Comparison of ENCODE assay signal across 29 mouse cellular contexts in the genomic region with DNA sequence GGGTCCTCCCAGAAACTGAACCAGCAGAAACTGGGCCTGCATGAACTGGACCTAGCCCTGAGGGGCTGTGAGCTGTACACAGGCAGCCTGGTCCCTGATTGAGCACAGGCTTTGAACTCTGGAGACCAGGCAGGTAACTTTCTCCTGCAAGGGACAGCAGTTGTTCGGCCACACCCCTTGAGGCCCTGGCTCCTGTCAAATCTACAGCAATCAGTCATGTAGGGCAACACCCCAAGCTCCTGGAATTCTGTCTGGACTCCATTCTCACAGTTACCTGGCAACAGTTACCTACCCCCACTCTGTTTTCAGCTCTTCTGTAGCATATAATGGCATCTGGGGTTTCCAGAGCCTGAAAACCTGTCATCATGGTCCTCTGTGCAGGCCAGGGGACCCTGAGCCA. TPM values are rescaled to one million over a fixed set of nuclear protein-coding genes. Genes with fewer than 3 reads are reported as not detected.
DNase-seq lines count a peak whose midpoint lies in the region; ATAC-seq and TF ChIP-seq lines count a peak whose summit lies in the region.
"Had no signal": no experiment of that assay in that cellular context is flagged by ENCODE, and none has a peak within 500 bp of the region (broad histone marks: within the 10 kb centered on the region; RNA-seq: fewer than 3 reads in every experiment).

No protein-coding gene starts in this region.

- peak; percentile 55; the same call in 1 of the 2 replicates for ATAC-seq in intestine, embryonic 14.5 days (replicated peaks; ENCODE audit: low FRiP score, low TSS enrichment, low read depth)
- ATAC-seq in intestine, postnatal 0 days: no peak
- ATAC-seq in stomach, embryonic 15.5 days (ENCODE audit: insufficient read depth, low FRiP score, low read depth): peak; percentile 63; the same call in 1 of the 2 replicates
- no peak for ATAC-seq in frontal cortex, adult (ENCODE audit: low TSS enrichment)
- no peak for ATAC-seq in liver, postnatal 0 days
- ATAC-seq: CD4-positive, CD25-positive, alpha-beta regulatory T cell, adult 4 months; forebrain, embryonic 14.5 days; forebrain, embryonic 16.5 days; Patski had no signal

- no peak overlapping the region for H3K4me2 ChIP-seq in intestine, embryonic 14.5 days (ENCODE audit: low read length)
- H3K4me2 ChIP-seq in intestine, postnatal 0 days (replicated peaks; ENCODE audit: low read depth): no peak overlapping the region
- no peak overlapping the region for H3K4me2 ChIP-seq in stomach, embryonic 15.5 days
- H3K4me2 ChIP-seq in liver, postnatal 0 days (ENCODE audit: low read depth, low read length): no peak overlapping the region
- H3K4me2 ChIP-seq: embryonic facial prominence, embryonic 13.5 days; embryonic facial prominence, embryonic 15.5 days; forebrain, embryonic 12.5 days had no signal

- 82% methylated on average over 1 of the region's 1 CpGs for WGBS in intestine, embryonic 14.5 days
- WGBS in intestine, postnatal 0 days: 58% methylated on average over 1 of the region's 1 CpGs
- WGBS in stomach, embryonic 15.5 days: 62% methylated on average over 1 of the region's 1 CpGs
- WGBS in liver, postnatal 0 days (ENCODE audit: insufficient replicate concordance): 87% methylated on average over 1 of the region's 1 CpGs

- no peaks in the 10 kb centered on the region for H3K36me3 ChIP-seq in intestine, embryonic 14.5 days (ENCODE audit: control insufficient read depth, insufficient read depth, low read length)
- no peaks in the 10 kb centered on the region for H3K36me3 ChIP-seq in intestine, postnatal 0 days (ENCODE audit: control insufficient read depth, insufficient read depth)
- no peaks in the 10 kb centered on the region for H3K36me3 ChIP-seq in stomach, embryonic 15.5 days
- no peaks in the 10 kb centered on the region for H3K36me3 ChIP-seq in liver, postnatal 0 days (replicated peaks; ENCODE audit: insufficient read depth, low read length)
- H3K36me3 ChIP-seq: embryonic facial prominence, embryonic 13.5 days; embryonic facial prominence, embryonic 15.5 days; forebrain, embryonic 10.5 days; forebrain, embryonic 12.5 days; G1E had no signal

- H3K27me3 ChIP-seq in intestine, embryonic 14.5 days (replicated peaks; ENCODE audit: control insufficient read depth, insufficient read depth, low read length): no peaks in the 10 kb centered on the region
- H3K27me3 ChIP-seq in intestine, postnatal 0 days (replicated peaks; ENCODE audit: control insufficient read depth, insufficient read depth, low read length): no peaks in the 10 kb centered on the region
- H3K27me3 ChIP-seq in stomach, embryonic 15.5 days (replicated peaks): no peaks in the 10 kb centered on the region
- no peaks in the 10 kb centered on the region for H3K27me3 ChIP-seq in liver, postnatal 0 days (ENCODE audit: insufficient read depth, low read length)
- H3K27me3 ChIP-seq: CH12.LX; embryonic facial prominence, embryonic 13.5 days; embryonic facial prominence, embryonic 15.5 days; forebrain, embryonic 12.5 days; Patski had no signal

- no peak overlapping the region for H3K9ac ChIP-seq in intestine, embryonic 14.5 days (ENCODE audit: low read length)
- no peak overlapping the region for H3K9ac ChIP-seq in intestine, postnatal 0 days (ENCODE audit: low read depth, low read length)
- no peak overlapping the region for H3K9ac ChIP-seq in stomach, embryonic 15.5 days
- no peak overlapping the region for H3K9ac ChIP-seq in liver, postnatal 0 days (replicated peaks)
- H3K9ac ChIP-seq: embryonic facial prominence, embryonic 13.5 days; embryonic facial prominence, embryonic 15.5 days; forebrain, embryonic 12.5 days had no signal

- H3K9me3 ChIP-seq in intestine, embryonic 14.5 days (ENCODE audit: control insufficient read depth, low read length): no peaks in the 10 kb centered on the region
- no peaks in the 10 kb centered on the region for H3K9me3 ChIP-seq in intestine, postnatal 0 days (ENCODE audit: control insufficient read depth)
- no peaks in the 10 kb centered on the region for H3K9me3 ChIP-seq in stomach, embryonic 15.5 days
- H3K9me3 ChIP-seq in liver, postnatal 0 days (ENCODE audit: low read length): no peaks in the 10 kb centered on the region
- H3K9me3 ChIP-seq: embryonic facial prominence, embryonic 15.5 days; forebrain, embryonic 10.5 days; forebrain, embryonic 12.5 days; G1E had no signal

- H3K4me3 ChIP-seq in intestine, embryonic 14.5 days (ENCODE audit: low read depth, low read length): no peak overlapping the region
- H3K4me3 ChIP-seq in intestine, postnatal 0 days (ENCODE audit: low read depth, low read length): no peak overlapping the region
- no peak overlapping the region for H3K4me3 ChIP-seq in stomach, embryonic 15.5 days (replicated peaks)
- H3K4me3 ChIP-seq in liver, postnatal 0 days (ENCODE audit: low read depth, low read length): no peak overlapping the region
- H3K4me3 ChIP-seq: embryonic facial prominence, embryonic 13.5 days; embryonic facial prominence, embryonic 15.5 days; erythroblast, embryonic 14.5 days; forebrain, embryonic 10.5 days; forebrain, embryonic 12.5 days had no signal

- DNase-seq in intestine, embryonic 14.5 days (ENCODE audit: low spot score): no peak
- DNase-seq in liver, postnatal 0 days: no peak
- DNase-seq: adrenal gland, adult 2 months; adrenal gland, postnatal 10 days; adrenal gland, postnatal 25 days; B cell, adult 2 months; cerebellum, adult 11 months; cerebellum, adult 18-20 months; cerebellum, adult 8-10 months; cerebellum, adult 9-11 months; cerebellum, postnatal 14 days; cerebellum, postnatal 36 days; embryo, embryonic 11 days had no signal

- no peak overlapping the region for H3K27ac ChIP-seq in intestine, embryonic 14.5 days (ENCODE audit: low read depth)
- no peak overlapping the region for H3K27ac ChIP-seq in intestine, postnatal 0 days (ENCODE audit: low read depth, low read length)
- no peak overlapping the region for H3K27ac ChIP-seq in stomach, embryonic 15.5 days
- H3K27ac ChIP-seq in liver, postnatal 0 days (ENCODE audit: low read depth): no peak overlapping the region
- H3K27ac ChIP-seq: embryonic facial prominence, embryonic 13.5 days; embryonic facial prominence, embryonic 15.5 days; forebrain, embryonic 10.5 days; forebrain, embryonic 12.5 days had no signal

- TF ChIP-seq CTCF in intestine, postnatal 0 days (IDR thresholded peaks at IDR 0.05; ENCODE audit: low read depth): no peak
- no peak for TF ChIP-seq CTCF in liver, postnatal 0 days (IDR thresholded peaks at IDR 0.05; ENCODE audit: low read depth)

- no peak for TF ChIP-seq EP300 in liver, postnatal 0 days (IDR thresholded peaks at IDR 0.05; ENCODE audit: low read depth)

- H3K4me1 ChIP-seq in intestine, embryonic 14.5 days (replicated peaks; ENCODE audit: control insufficient read depth, insufficient read depth, low read length): no peaks in the 10 kb centered on the region
- H3K4me1 ChIP-seq in intestine, postnatal 0 days (replicated peaks; ENCODE audit: control insufficient read depth, insufficient read depth, low read length): no peaks in the 10 kb centered on the region
- H3K4me1 ChIP-seq in stomach, embryonic 15.5 days: no peaks in the 10 kb centered on the region
- H3K4me1 ChIP-seq in liver, postnatal 0 days (ENCODE audit: insufficient read depth): no peaks in the 10 kb centered on the region
- H3K4me1 ChIP-seq: embryonic facial prominence, embryonic 13.5 days; embryonic facial prominence, embryonic 15.5 days; forebrain, embryonic 10.5 days; forebrain, embryonic 12.5 days had no signal

RNA-seq across cellular contexts. Expression of gene Esp8, which starts 11.3 kb away (rescaled TPM):
- polyA plus RNA-seq in intestine, embryonic 14.5 days (2014; fragmentation: Nextera tagmentation; extraction: Ambion mirVana): not detected in 2 replicates
- polyA plus RNA-seq in intestine, postnatal 0 days (2015; fragmentation: Nextera tagmentation; extraction: Ambion mirVana): not detected in 2 replicates
- polyA plus RNA-seq in stomach, embryonic 15.5 days (2015; fragmentation: Nextera tagmentation; extraction: Ambion mirVana): 0.37 and 0.39 TPM in 2 replicates
- polyA plus RNA-seq in liver, postnatal 0 days (2015; fragmentation: Nextera tagmentation; extraction: Ambion mirVana): not detected in 2 replicates
- polyA plus RNA-seq: adrenal gland, adult 2 months; brain, embryonic 14.5 days; CD4-positive, CD25-positive, alpha-beta regulatory T cell, adult 4 months; embryonic facial prominence, embryonic 11.5 days; embryonic facial prominence, embryonic 13.5 days; embryonic facial prominence, embryonic 15.5 days; erythroblast, embryonic 14.5 days; forebrain, embryonic 10.5 days; forebrain, embryonic 12.5 days; forebrain, embryonic 14.5 days; G1E; Patski had no signal

RNA-seq across cellular contexts. Expression of gene Esp6, which starts 30.2 kb away (rescaled TPM):
- polyA plus RNA-seq in intestine, embryonic 14.5 days (2014; fragmentation: Nextera tagmentation; extraction: Ambion mirVana): not detected in 2 replicates
- not detected in 2 replicates for polyA plus RNA-seq in intestine, postnatal 0 days (2015; fragmentation: Nextera tagmentation; extraction: Ambion mirVana)
- not detected in 2 replicates for polyA plus RNA-seq in stomach, embryonic 15.5 days (2015; fragmentation: Nextera tagmentation; extraction: Ambion mirVana)
- not detected in 2 replicates for polyA plus RNA-seq in liver, postnatal 0 days (2015; fragmentation: Nextera tagmentation; extraction: Ambion mirVana)
- polyA plus RNA-seq: adrenal gland, adult 2 months; brain, embryonic 14.5 days; CD4-positive, CD25-positive, alpha-beta regulatory T cell, adult 4 months; embryonic facial prominence, embryonic 11.5 days; embryonic facial prominence, embryonic 13.5 days; embryonic facial prominence, embryonic 15.5 days; erythroblast, embryonic 14.5 days; forebrain, embryonic 10.5 days; forebrain, embryonic 12.5 days; forebrain, embryonic 14.5 days; forebrain, embryonic 16.5 days; G1E; Patski had no signal

Comparison
In these comparisons a context has a peak if more than half of its experiments do, and no peak if none do; other contexts are left out.
1. ATAC-seq: peak in intestine, embryonic 14.5 days (single experiment) and stomach, embryonic 15.5 days (single experiment); none in intestine, postnatal 0 days (single experiment), frontal cortex, adult (single experiment) and liver, postnatal 0 days (single experiment).